Mouse (Mus musculus) frontal cortex, adult (tissue): ENCODE results near the gene Six1.

Experiments
- ATAC-seq: cut with Nextera tagmentation; 2 replicates; pipeline ENCODE4 v1.9.2; 2017; ENCODE audit warnings: mild to moderate bottlenecking, moderate library complexity, mixed read lengths; ENCODE audit not compliant: low TSS enrichment

Six1 gene

GRCm38 (mm10) chr12:73050305-73050704, 3.4 kb downstream of the Six1 start:
- no peak for ATAC-seq

- ATAC-seq: no peak
These were observed 4.0 kb downstream of the Six1 start for GRCm38 (mm10) chr12:73049520-73050225.

GRCm38 (mm10) chr12:73048537-73048936, 5.2 kb downstream of the Six1 start:
- ATAC-seq: no peak

GRCm38 (mm10) chr12:73047576-73047975, 6.1 kb downstream of the Six1 start:
- no peak for ATAC-seq

- ATAC-seq: peak; percentile 44; the same call in 1 of the 2 replicates
These were observed 7.0 kb downstream of the Six1 start for GRCm38 (mm10) chr12:73046607-73047180.

- no peak for ATAC-seq
These were observed 7.7 kb downstream of the Six1 start for GRCm38 (mm10) chr12:73045724-73046606.

GRCm38 (mm10) chr12:73045046-73045723, 8.5 kb downstream of the Six1 start:
- no peak for ATAC-seq

- no peak for ATAC-seq
These were observed 9.3 kb downstream of the Six1 start for GRCm38 (mm10) chr12:73044221-73045045.

GRCm38 (mm10) chr12:73043396-73044167, 10.1 kb downstream of the Six1 start:
- no peak for ATAC-seq

GRCm38 (mm10) chr12:73042903-73043302, 10.8 kb downstream of the Six1 start:
- no peak for ATAC-seq

GRCm38 (mm10) chr12:73042406-73042805, 11.3 kb downstream of the Six1 start:
- no peak for ATAC-seq

- no peak for ATAC-seq
These were observed 12.4 kb downstream of the Six1 start for GRCm38 (mm10) chr12:73041256-73041630.

- no peak for ATAC-seq
These were observed 13.0 kb downstream of the Six1 start for GRCm38 (mm10) chr12:73040563-73041255.

- ATAC-seq: no peak
These were observed 13.6 kb downstream of the Six1 start for GRCm38 (mm10) chr12:73039939-73040562.

GRCm38 (mm10) chr12:73038992-73039938, 14.4 kb downstream of the Six1 start:
- no peak for ATAC-seq

GRCm38 (mm10) chr12:73038441-73038991, 15.2 kb downstream of the Six1 start:
- ATAC-seq: no peak

GRCm38 (mm10) chr12:73037385-73038160, 16.1 kb downstream of the Six1 start:
- no peak for ATAC-seq
